Mouse (Mus musculus): ENCODE measurements around the gene Wdr20.

DNA sequence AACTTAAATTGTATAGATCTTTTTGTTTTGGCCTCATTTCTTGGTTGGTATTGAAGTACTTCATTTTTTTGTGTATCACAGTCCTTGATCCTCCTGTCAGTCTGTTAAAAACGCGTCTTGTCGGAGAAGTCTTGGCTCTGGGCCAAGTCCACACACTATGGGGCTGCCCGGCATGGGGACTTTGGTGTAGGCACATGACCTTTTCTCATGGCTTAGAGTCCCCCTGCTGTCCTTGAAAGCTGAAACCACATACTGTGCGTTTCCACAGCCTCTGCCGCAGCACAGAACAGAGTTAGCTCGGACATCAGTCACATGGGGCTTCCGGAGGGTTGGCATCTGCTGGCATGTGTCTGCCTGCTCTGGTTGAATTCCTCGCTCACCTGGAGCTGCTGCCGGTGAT, 66.5 kb downstream of the Wdr20 start:
- TF ChIP-seq POLR2A (IDR thresholded peaks at IDR 0.05; ENCODE audit: low read depth, low read length): no peak
- TF ChIP-seq CTCF (IDR thresholded peaks at IDR 0.05; ENCODE audit: borderline replicate concordance, insufficient read depth, low read length): no peak

Data from embryonic fibroblast, embryonic 13.5 days (primary cell).